Mouse (Mus musculus): ENCODE measurements at regions not wholly inside any gene's neighbourhood (a gene's known extent, or its start where the extent isn't known, plus 50 kb on each side); places are given as distances from the start of the nearest gene placed in this dataset.

DNA sequence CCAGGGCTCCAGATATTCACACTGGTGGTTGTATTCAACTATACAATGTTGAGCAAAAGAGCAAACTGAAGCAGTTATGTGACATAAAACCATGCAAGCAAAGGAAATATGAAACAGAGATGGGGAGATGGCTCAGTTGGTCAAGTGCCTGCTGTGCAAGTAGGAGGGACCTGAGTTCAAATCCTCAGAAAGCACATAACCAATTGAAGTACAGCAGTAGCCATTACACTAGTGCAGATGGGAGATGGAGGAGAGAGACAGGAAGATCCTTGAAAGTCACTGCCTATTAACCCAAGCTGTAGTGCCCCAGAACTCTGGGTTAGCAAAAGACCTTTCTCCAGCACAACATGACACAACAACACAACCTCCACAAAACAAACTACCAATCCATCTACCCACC is 100.7 kb upstream of the Cxcr4 start:
- in situ Hi-C loops (cut with MboI; ENCODE audit: unreplicated experiment in 2 of 2), result no loop called here

DNA sequence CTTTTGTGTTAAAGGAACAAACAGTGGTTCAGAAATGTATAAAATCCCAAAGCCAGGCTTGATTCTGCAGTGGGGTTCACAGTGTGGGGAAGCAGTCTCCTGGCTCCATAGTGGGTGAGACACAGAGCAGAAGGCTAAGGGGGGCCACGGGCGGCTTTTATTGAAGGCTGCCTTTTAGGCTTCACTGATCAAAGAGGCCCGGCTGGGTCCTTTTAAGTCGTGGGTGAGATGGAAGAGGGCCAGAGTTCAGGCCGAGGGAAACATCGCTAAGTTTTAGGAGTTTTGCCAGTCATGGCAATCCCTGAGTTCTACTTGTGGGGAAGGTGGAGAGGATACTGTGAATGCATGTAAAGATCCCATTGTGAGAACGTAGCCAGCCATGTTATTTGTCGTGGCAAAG is 100.2 kb upstream of the Cxcr4 start:
- in situ Hi-C loops (cut with MboI; ENCODE audit: unreplicated experiment in 2 of 2), result no loop called here

DNA sequence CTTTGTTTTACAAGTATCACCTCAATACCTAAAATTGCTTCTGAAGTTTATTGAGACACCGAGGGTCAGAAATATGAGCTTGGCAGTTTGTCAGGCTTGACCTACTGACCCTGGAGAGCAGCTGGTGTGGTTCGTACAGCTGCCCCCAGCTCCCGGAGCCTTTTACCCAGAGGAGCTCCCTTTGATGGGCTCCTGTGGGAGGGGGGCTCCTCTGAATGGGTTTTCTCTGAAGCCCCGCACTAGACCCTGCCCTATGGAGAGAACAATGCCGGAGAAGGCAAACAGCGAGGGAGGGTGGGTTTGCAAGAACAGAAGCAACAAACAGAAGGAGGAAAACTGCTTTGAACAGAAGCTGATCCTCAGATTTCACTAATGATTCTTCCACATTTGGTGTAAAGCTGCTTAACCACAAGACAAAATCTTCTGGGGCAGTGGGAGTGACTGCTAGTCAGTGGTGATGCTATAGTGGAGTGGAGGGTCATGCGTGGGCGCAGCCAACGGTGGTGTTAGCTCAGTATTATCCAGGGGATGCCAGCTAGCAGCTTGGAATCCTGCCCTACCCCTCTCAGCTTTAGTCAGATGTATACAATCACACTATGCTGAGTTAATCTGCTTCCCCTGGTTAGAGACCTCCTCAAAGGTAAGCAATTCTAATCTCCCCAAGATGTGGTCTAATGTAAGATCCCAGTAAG is 95.3 kb upstream of the Cxcr4 start:
- in situ Hi-C loops (cut with MboI; ENCODE audit: unreplicated experiment in 2 of 2), result no loop called here

DNA sequence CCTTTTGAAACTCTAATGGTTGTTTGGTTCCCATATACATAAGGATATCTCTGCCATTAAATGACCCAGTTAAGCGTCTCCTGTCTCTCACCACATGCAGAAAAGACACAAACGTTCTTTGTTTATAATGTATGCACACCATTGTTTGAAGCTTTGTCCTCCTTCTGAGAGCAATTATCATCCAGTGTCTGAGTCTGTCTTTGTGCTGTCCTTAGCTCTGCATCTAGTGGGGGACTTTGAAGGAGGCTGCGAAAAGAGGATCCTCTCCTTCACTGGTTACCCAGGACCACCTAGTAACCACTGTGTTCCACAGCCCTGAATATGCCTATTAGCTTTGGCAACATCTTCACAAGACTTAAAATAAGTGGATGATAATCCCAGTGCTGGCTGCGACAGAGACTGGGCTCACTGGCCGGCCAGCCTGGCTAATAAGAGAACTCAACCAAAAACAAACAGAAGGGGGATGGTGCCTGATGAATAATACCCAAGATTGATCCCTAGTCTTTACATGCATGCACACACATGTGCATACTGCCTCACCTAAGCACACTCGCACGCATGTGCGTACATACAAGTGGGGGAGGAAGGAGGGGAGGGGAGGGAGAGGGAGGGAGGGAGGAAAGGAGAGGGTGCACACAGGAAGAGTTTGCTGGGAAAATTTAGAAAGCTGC is 93.5 kb upstream of the Cxcr4 start:
- in situ Hi-C loops (cut with MboI; ENCODE audit: unreplicated experiment in 2 of 2), result no loop called here

DNA sequence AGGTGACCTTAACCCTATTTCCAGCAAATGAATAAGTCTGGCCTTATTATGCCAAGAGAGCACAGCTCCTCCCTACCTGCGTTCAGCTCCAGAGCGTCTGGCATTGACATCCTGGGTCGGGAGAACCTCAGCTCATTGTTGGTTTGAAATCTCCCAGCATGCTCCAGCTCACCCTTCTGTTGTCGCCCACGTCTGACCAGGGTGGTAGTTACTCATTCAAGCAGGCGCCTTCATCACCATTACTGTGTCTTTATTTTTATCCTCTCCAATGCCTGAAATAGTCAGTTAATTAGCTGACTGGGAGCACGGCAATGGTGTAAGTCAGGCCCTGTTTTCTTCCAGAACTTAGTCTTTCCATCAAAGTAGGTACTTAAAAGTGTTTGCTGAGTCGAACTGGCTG is 90.8 kb upstream of the Cxcr4 start:
- in situ Hi-C loops (cut with MboI; ENCODE audit: unreplicated experiment in 2 of 2), result no loop called here

DNA sequence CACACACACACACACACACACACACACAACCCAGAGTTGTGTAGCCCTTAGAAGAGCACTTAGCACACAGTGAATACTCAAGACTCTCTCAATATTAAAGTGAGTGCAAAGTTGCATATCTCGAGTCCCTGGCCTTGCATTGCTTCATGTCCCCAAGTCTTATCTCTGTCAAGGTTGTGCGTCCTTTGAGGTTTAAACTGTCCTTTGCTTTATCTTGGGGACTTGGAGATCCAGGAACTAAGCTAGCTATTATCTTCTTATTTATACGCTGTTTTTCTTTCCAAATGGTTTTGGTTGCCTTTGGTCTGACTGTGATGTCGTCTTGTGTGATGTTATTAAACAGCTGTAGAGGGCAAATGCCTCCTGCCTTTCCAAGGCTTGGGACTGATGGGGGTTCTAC is 89.2 kb upstream of the Cxcr4 start:
- in situ Hi-C loops (cut with MboI; ENCODE audit: unreplicated experiment in 2 of 2), result no loop called here

DNA sequence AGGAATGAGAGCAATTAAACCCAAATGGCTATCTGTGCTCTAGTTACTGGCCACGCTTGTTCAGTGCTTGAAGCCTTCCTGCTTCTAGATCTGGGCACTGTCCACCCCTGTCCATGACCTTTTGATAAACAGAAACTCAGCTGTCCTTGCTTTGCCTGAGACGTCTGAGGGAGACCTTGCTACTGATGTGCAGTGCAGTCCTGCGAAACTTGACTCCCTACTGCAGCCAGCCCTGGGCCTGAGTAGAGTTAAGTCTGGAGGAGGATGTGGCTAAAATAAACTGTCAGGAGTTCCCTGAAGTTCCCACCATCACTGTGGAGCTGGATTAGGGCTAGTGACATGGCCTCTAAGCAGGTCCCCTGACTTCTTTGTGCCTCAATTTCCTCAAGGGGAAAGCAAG is 88.4 kb upstream of the Cxcr4 start:
- in situ Hi-C loops (cut with MboI; ENCODE audit: unreplicated experiment in 2 of 2), result no loop called here

DNA sequence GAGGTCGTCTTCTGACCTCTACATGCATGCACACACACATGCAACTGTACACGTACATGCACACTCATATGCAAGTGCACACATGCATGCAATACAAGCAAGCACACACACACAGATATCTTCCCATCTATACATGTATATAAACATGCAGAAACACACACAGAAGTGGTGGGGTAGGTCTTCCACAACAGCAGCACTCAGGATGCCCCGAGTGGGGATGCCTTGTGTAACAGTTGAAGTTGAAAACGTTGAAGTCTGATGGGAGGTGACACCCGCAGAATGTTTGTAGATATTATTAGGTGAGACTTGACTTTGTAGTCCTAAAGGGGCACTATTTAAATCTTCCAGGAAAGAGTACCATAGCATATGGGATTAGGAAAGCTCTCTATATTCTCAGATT is 87.9 kb upstream of the Cxcr4 start:
- in situ Hi-C loops (cut with MboI; ENCODE audit: unreplicated experiment in 2 of 2), result no loop called here

DNA sequence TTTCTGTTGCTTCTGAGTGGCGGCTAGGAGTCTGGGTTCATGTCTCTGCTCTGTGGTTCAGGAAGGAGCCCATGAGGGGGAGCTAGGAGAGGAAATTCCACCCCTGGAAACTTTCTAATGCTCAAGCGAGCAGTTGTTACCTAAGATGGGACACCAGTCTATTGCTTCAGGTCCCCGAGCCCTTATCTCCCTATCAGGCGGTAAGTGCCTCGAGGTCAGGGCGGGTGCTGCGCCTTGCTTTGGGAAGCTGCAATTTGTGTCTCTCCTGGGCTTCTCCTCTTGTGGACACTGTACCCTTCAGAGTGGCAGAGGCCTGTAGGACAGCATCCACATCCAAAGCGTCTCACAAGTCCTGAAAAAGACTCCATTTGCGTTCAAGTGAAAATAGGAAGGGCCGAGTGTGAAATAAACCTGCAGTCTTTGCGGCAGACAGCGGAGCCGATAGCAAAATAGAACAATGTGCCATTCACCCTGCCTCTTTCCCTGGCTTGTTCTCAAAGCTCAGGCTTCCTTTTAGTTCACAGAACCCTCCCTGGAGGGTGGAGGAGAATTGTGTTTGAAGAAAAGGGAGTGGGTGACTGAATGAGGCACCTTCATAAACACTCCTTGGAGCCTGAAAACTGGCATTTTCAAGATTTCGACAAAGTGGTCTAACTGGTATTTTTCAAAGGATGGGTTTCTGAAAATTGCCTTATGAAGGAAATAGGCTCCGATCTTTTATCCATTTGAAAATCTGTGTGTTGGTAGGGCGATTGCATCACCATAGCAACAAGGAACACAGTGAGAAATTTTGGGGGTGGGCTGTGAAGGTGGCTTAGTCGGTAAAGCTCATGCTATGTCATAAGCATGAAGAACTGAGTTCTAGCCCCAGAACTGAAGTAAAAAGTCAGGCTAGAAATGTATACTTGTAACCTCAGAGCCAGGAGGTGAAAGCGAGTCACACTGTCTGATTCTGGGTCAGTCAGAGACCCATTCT is 87.2 kb upstream of the Cxcr4 start:
- in situ Hi-C loops (cut with MboI; ENCODE audit: unreplicated experiment in 2 of 2), result no loop called here

DNA sequence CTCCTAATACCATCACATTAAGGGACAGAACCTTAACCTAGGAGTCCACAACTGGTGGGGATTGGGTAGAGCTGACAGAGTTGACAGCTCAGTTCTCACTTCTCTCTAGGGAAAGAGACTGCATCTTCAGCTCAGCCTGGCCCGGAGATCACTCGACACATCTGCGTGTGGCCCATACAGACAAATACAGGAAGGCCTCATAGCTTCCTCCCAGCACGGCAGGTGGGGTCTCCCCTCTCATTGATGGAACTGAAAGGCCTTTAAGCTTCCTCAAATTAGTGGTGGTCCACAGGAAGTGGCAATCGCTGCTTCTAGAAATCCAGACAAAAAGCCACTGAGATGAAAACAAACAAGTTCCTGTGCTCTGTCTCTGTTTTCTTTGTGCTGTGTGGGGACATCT is 83.4 kb upstream of the Cxcr4 start:
- in situ Hi-C loops (cut with MboI; ENCODE audit: unreplicated experiment in 2 of 2), result no loop called here

DNA sequence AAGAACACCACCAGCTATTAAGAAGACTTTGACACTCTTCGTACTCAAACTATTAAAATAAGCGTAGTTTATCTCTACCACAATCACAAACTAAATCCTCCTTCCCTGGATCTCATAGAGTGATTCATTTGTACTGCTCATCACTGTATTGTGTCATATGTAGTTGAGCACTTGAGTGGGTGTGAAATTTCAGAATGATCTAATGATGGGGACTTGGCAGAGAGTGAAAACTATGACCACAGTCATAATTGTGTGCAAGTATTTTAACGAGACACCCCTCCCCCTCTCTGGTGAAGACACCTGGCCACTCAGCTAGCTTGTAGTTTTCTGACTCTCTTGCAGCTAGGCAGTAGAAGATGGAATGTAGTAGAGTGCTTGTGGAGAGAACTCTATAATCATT is 80.2 kb upstream of the Cxcr4 start:
- in situ Hi-C loops (cut with MboI; ENCODE audit: unreplicated experiment in 2 of 2), result no loop called here

DNA sequence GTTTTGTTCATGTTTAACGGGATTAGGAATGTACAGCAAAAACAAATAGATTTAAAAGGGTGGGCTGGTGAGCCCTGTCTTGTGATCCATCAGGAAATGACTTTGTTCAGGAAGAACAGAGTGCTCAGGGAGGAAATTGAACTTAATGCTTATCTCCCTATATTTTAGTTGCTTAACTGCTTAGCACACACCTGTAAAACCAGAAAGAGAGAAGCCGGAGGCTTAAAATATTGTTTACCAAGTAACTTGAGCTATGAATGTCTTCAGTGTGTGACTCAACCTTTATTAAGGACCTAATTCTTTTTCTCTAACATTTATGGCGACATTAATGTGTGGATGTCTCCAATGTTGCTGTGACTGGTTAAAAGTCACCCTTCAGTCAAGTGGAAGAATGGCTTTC is 79.4 kb upstream of the Cxcr4 start:
- in situ Hi-C loops (cut with MboI; ENCODE audit: unreplicated experiment in 2 of 2), result no loop called here

DNA sequence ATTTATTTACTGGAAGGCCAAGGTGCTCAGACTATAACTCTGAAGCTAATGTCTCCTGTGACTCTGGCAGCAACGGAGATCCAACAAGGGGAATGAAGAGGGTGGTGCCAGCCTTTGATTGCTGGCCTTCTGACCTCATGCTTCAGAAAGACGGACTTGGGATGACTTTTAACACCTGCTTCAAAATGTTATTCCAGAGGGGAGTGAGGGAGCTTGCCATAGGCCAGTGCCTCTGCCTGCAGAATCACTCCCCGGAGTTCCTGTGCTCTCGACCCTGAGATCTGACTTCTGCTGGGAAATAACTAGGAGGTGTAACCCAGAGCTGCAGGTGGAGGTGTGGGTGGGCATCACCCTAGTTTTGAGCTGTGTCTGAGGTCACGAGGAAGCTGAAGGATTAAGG is 78.9 kb upstream of the Cxcr4 start:
- in situ Hi-C loops (cut with MboI; ENCODE audit: unreplicated experiment in 2 of 2), result no loop called here

DNA sequence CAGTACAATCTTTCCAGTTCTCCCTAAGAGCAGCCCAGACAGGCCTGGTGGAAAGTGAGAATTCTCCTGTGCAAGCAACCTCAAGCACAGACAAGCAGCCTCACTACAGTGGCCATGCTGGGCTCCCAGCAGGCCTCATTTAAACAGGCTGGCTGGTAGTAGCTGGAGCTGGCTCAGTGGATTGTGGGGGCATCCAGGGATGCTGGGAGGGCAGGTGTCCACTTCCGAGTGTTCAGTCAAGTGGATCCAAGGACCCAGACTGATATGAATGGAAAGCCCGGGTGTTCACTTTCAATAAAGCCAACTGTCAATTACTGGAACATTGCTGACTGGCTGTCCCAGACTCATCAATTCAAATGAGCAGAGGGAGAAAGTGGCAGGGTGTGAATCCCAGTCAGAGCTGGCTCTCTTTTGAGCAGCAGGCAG is 77.2 kb upstream of the Cxcr4 start:
- in situ Hi-C loops (cut with MboI; ENCODE audit: unreplicated experiment in 2 of 2), result no loop called here

DNA sequence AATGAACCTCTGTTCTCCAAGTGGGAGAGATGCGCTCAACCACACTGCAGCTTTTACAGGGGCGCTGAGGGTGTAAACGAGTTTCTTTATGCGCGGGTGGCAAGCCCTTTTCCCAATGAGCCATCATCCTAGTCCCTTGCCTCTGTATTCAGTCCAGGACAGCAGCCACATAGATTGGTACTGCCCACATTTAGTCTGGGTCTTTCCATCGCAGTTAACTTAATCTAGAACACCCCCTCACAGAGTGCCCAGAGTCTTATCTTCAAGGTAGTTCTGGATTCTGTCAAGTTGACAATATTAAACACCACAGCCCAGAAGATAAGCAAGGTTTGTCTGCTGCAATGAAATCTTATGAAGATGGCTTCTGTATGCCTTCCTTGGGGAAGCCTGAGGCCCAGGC is 76.6 kb upstream of the Cxcr4 start:
- in situ Hi-C loops (cut with MboI; ENCODE audit: unreplicated experiment in 2 of 2), result no loop called here

DNA sequence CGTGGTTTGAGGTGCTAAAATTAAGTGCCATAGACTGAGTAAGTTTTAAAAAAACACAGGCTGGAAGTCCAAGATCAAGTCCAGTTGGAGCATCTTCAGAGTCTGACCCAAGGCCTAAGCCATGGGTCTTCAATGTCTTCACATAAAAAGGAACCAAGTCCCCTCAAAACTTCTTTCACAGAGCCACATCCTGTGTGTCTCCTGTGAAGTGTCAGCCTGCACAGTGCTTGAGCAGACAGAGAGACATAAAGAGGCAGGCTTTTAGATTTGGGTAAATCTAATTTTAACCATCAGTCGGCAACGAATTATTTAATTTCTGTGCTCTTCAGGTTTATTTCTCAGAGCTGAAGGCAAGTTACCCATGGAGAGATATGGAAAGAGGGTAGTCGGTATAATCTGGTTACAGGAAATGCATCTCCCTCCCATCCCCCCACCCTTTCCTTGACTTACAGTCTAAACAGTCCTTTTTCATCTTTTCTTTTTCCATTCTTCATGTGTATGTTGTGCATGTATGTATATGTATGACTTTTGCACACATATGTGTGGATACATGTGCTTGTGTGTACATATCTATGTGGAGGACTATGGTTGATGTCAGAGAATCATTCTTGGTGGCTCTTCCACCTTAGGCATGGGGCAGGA is 75.1 kb upstream of the Cxcr4 start:
- in situ Hi-C loops (cut with MboI; ENCODE audit: unreplicated experiment in 2 of 2), result no loop called here

DNA sequence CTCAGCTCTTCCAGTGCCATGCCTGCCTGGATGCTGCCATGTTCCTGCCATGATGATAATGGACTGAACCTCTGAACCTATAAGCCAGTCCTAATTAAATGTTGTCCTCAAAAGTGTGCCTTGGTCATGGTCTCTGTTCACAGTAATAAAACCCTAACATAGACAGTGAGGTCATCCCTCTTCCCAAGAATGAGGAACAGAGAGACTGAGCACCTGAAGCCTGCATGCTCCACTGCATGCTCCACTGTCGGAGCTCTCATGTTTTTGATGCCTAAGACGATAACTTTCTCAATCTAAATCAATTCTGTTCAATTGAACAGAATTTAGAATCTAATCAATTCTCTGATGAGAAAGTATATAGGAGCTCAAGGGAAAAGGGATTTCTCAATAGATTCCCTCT is 71.1 kb upstream of the Cxcr4 start:
- in situ Hi-C loops (cut with MboI; ENCODE audit: unreplicated experiment in 2 of 2), result no loop called here

DNA sequence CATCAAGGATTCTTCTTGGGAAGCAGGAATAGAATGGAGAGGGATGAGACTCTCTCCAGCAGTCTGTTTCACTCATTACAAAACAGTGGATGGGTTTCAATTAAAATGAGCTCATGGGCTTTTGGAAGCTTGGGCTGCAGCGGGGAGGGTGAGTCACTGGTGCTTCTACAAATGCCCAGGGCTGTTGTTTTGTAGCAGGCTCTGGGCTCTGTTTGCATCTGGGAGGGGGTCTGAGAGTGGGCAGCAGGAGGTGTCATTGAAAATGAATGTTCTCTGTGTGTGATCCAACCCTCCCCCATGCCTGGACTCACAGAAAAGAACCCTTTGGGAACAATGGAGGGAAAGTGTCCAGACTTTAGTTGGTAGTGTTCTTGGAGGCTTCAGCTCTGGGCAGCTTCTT is 67.8 kb upstream of the Cxcr4 start:
- in situ Hi-C loops (cut with MboI; ENCODE audit: unreplicated experiment in 2 of 2), result no loop called here

DNA sequence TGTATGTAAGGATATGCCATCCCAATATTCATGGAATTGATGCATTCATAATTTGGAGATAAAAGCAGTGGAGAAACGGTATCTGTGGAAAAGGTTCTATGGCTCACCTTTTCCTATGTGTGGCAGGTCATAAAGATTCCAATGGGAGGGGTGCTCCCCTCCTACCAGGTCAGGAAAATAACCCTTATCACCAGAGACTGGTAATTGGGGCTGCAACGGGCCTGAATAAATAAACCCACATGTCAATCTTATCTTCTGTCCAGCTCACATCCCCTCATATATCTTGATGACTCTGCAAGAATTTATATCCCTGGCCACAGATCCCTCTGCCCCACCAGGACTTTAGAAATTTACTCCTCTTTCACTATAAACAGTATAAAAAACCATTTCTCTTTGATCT is 66.7 kb upstream of the Cxcr4 start:
- in situ Hi-C loops (cut with MboI; ENCODE audit: unreplicated experiment in 2 of 2), result no loop called here

DNA sequence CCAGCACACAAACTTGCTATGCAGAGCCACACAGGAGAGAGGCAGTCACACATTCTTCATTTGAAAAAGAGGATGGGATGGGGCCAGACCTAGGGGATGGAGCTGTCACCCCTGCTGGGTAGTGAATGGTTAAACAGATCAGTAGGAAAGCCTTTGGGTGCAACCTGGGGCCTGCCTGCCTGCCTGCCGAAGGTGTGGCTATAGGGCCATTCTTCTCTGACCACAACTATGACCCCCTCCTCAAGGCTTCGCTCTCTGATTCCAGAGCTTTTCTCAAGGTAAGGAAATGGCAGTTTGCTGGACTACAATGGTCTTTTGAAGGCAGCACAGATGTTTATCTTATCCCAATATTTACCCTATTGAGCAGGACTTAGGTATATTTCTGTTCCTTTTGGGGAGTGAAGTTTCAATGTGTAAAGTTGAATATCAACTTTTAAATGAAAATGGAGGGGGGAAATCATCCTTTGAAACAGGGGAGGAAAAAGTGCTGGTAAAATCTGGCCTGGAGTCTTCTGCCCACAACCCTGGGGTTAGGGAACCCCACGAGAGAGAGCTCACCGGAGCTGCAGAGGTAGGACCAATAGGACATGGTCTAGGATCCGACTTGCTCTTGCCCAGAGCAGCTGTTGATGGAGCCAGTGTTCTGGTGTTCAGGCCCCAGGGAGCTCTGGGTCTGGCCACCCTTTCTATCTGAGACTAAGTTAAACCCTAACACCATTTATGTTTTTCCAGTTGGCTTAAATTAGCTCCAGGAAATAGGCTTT is 62.2 kb upstream of the Cxcr4 start:
- in situ Hi-C loops (cut with MboI; ENCODE audit: unreplicated experiment in 2 of 2), result no loop called here
